Mouse (Mus musculus) cerebellum, adult 2 months (tissue): Measurements from ENCODE around the gene Zfp964.

ENCODE experiments used
- CTCF ChIP-seq: fragments of 200-500 bp; IDR thresholded peaks from 2 replicates; pipeline ENCODE4 v1.5.1; 2011; ENCODE audit warnings: low read depth, mild to moderate bottlenecking, control low read depth, low read length, moderate library complexity, borderline replicate concordance; ENCODE audit not compliant: insufficient read depth
- POLR2A ChIP-seq: fragments of 200-500 bp; IDR thresholded peaks from 2 replicates; pipeline ENCODE4 v1.6.1; 2011; ENCODE audit warnings: low read length, control low read depth, borderline replicate concordance; ENCODE audit not compliant: insufficient read depth

- TF ChIP-seq CTCF (no peak), POLR2A (no peak)
Observed at GRCm38 (mm10) chr8:69618078-69618477, 36.2 kb upstream of the Zfp964 start.
